Mouse (Mus musculus): ENCODE results near the gene Dock8.

GRCm38 (mm10) chr19:25078130-25078529 is 78.8 kb downstream of the Dock8 start:
- TF ChIP-seq CTCF (IDR thresholded peaks at IDR 0.05; ENCODE audit: low read depth, low read length): no peak
- TF ChIP-seq POLR2A (IDR thresholded peaks at IDR 0.05; ENCODE audit: extremely low read depth, insufficient read depth, low read length): no peak

All from liver, adult 2 months (tissue).